Mouse (Mus musculus): ENCODE results near the gene Cmip.

Gene Cmip

DNA sequence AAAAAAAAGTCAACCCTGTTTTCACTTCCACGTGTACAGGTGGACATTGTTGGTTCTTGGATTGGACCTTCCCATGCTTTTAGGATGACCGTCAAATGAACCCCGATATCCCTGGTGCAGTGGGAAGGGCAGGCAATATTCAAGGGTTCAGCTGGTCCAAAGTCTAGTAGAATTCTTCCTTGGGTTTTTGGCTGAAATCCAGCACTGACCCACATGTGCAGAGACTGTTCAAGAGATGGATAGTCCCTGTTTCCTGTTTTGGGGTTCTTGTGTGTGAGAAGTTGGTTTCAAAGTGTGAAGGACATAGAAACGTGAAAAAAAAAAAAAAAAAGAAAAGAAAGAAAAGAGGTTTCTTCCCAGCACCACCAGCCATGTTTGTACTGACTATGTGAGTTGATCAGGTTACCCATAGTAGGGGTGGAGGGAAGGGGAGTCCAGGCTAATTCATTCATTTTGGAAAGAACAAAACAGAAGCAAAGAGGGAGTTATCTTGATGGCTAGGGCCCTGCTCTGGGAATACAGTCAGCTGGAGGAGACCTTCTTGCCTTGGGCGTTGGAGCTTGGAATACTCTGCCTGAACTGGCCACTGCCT, 243.5 kb downstream of the Cmip start:
- WGBS, result 78% methylated on average over 5 of the region's 5 CpGs

DNA sequence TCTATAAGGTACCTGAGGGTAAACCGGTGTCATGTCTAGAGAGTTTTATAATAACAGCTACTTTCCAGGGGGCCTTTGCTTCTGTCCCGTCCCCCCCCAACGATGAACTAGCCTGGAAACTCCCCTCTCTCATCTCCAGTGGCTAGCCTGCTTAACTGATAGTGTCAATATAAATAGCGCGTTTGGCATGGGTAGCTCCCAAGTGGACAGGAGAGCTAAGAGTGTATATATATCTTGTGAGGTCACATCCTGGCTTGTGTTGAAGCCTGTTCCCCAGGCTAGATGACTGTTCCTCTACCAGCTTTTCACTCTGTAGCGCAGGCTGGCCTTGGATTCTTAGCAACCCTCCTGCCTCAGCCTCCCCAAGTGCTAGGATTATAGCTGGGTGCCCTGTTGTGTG, 244.5 kb downstream of the Cmip start:
- 93% methylated on average over 6 of the region's 6 CpGs for WGBS

DNA sequence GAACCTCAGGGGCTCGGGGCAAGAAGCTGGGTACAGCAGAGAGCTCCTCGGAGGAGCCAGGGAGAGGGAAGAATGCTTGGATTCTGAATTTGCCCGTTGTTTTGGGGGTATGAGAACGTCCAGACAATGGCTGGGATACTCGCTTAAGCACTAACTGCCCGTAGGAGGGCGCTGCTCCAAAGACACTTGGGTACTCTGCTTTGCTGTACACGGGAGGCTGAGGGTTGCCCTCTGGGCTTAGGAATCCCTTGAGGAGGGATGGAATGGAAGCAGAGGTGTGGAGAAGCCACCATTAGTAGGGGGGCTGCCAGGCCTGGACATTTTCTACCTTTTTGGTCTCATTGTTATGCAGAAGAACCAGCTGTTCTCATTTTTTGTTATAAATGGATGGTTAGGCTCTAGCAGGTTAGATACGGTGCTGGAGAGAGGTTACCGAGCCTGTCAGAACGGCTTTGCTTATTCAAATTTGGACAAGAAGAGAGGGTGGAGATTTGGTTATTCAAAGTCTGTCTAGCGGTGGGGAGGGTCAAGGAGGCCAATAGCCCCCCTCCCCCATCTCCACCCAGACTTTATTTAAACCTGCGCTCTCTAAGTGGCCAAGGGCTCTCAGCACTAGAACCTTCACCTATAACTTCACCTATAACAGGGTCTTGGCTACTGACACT, 246.7 kb downstream of the Cmip start:
- WGBS, result 78% methylated on average over 13 of the region's 13 CpGs

DNA sequence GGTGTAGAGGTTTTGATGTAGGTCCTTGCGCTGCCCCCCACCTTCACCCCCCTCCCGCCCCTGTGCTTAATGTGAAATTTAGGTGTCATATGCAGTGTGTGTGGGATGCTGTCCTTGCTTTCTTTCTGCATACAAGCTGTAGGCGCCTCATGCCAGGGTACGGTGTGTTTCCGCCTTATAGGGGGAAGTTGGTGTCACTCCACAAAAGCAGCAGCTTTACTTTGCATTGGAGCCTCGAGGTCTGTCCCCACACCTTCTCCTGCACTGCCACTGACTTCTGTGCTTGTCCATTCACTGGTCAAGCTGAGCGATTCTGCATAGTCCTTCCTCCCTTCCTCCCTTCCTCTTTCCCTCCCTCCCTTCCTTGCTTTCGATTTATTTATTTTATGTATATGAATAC, 250.8 kb downstream of the Cmip start:
- WGBS, result 85% methylated on average over 8 of the region's 8 CpGs
